Comparison of ENCODE assay signal across 8 mouse cellular contexts in genomic region chr2:167931985-167932726, GRCm38 (mm10). TPM values are rescaled to one million over a fixed set of nuclear protein-coding genes. Genes with fewer than 3 reads are reported as not detected.
A peak's percentile ranks its signal among the peaks of the same experiment; 100 is the strongest.
DNase-seq lines count a peak whose midpoint lies in the region; ATAC-seq and TF ChIP-seq lines count a peak whose summit lies in the region.

Gene Ptpn1, plus strand, starts transcription at chr2:167932057.

- peak within 1 kb of the TSS; percentile 83 for H3K4me2 ChIP-seq in forebrain, embryonic 12.5 days
- H3K4me2 ChIP-seq in heart, postnatal 0 days (ENCODE audit: low read depth, low read length) = peak within 1 kb of the TSS; percentile 77
- peak within 1 kb of the TSS; percentile 96 for H3K4me2 ChIP-seq in liver, embryonic 16.5 days (ENCODE audit: low read depth, low read length)
- peak within 1 kb of the TSS; percentile 77 for H3K4me2 ChIP-seq in neural tube, embryonic 13.5 days

- WGBS in forebrain, embryonic 12.5 days = under 1% methylated on average over 99 of the region's 99 CpGs
- under 1% methylated on average over 87 of the region's 99 CpGs for WGBS in heart, postnatal 0 days
- under 1% methylated on average over 82 of the region's 99 CpGs for WGBS in liver, embryonic 16.5 days (ENCODE audit: insufficient replicate concordance)
- WGBS in neural tube, embryonic 13.5 days = under 1% methylated on average over 88 of the region's 99 CpGs

- H3K4me1 ChIP-seq in E14TG2a.4 (replicated peaks; ENCODE audit: low read depth, low read length) = peaks cover 34% of the 10 kb centered on the region
- peaks cover 41% of the 10 kb centered on the region for H3K4me1 ChIP-seq in forebrain, embryonic 12.5 days
- H3K4me1 ChIP-seq in heart, postnatal 0 days (ENCODE audit: control insufficient read depth, insufficient read depth) = peaks cover 42% of the 10 kb centered on the region
- peaks cover 24% of the 10 kb centered on the region for H3K4me1 ChIP-seq in liver, embryonic 16.5 days (ENCODE audit: control insufficient read depth, low read depth, low read length)
- peaks cover 45% of the 10 kb centered on the region for H3K4me1 ChIP-seq in neural tube, embryonic 13.5 days (replicated peaks)
- H3K4me1 ChIP-seq in testis, adult 2 months (ENCODE audit: control insufficient read depth, insufficient read depth, low read length) = peaks cover 15% of the 10 kb centered on the region

- peak within 1 kb of the TSS; percentile 92 for H3K4me3 ChIP-seq in E14TG2a.4 (replicated peaks; ENCODE audit: low read length)
- peak within 1 kb of the TSS; percentile 93 for H3K4me3 ChIP-seq in forebrain, embryonic 12.5 days (replicated peaks)
- H3K4me3 ChIP-seq in heart, postnatal 0 days (ENCODE audit: low read depth, low read length) = peak within 1 kb of the TSS; percentile 92
- H3K4me3 ChIP-seq in liver, embryonic 16.5 days (ENCODE audit: low read depth, low read length) = peak within 1 kb of the TSS; percentile 89
- H3K4me3 ChIP-seq in neural tube, embryonic 13.5 days = peak within 1 kb of the TSS; percentile 81
- H3K4me3 ChIP-seq in testis, adult 2 months (ENCODE audit: control insufficient read depth, low read depth, low read length) = peak within 1 kb of the TSS; percentile 85

- no peaks in the 10 kb centered on the region for H3K27me3 ChIP-seq in E14TG2a.4 (ENCODE audit: insufficient read depth, low read length)
- H3K27me3 ChIP-seq in forebrain, embryonic 12.5 days = no peaks in the 10 kb centered on the region
- H3K27me3 ChIP-seq in heart, postnatal 0 days (ENCODE audit: control insufficient read depth, insufficient read depth, low read length) = no peaks in the 10 kb centered on the region
- H3K27me3 ChIP-seq in liver, embryonic 16.5 days (ENCODE audit: control insufficient read depth, insufficient read depth, low read depth, low read length) = no peaks in the 10 kb centered on the region
- H3K27me3 ChIP-seq in neural tube, embryonic 13.5 days = no peaks in the 10 kb centered on the region
- no peaks in the 10 kb centered on the region for H3K27me3 ChIP-seq in testis, adult 2 months (ENCODE audit: control insufficient read depth, insufficient read depth, low read length)

- DNase-seq in c-Kit-positive CD71-positive TER-119-positive erythroid progenitor cells, embryonic 14.5 days (ENCODE audit: low spot score) = peak; percentile 91
- peak; percentile 93 for DNase-seq in heart, postnatal 0 days (ENCODE audit: low spot score)
- peak; percentile 98 to 100 for DNase-seq in kidney, postnatal 4 days

- ATAC-seq in forebrain, embryonic 12.5 days (ENCODE audit: low FRiP score) = peak; percentile 98
- peak; percentile 97 for ATAC-seq in heart, postnatal 0 days (ENCODE audit: insufficient read depth, low read depth)
- ATAC-seq in liver, embryonic 16.5 days (ENCODE audit: low read depth) = peak; percentile 97
- ATAC-seq in neural tube, embryonic 13.5 days (ENCODE audit: low read depth) = peak; percentile 96

- H3K9ac ChIP-seq in forebrain, embryonic 12.5 days = peak within 1 kb of the TSS; percentile 94
- H3K9ac ChIP-seq in heart, postnatal 0 days (replicated peaks; ENCODE audit: low read depth, low read length) = peak within 1 kb of the TSS; percentile 93
- peak within 1 kb of the TSS; percentile 86 for H3K9ac ChIP-seq in liver, embryonic 16.5 days (ENCODE audit: low read depth, low read length)
- peak within 1 kb of the TSS; percentile 95 for H3K9ac ChIP-seq in neural tube, embryonic 13.5 days

- peak within 1 kb of the TSS; percentile 69 for H3K27ac ChIP-seq in forebrain, embryonic 12.5 days
- H3K27ac ChIP-seq in heart, postnatal 0 days (ENCODE audit: low read depth) = peak within 1 kb of the TSS; percentile 63
- peak within 1 kb of the TSS; percentile 74 for H3K27ac ChIP-seq in liver, embryonic 16.5 days (ENCODE audit: low read length)
- peak within 1 kb of the TSS; percentile 75 for H3K27ac ChIP-seq in neural tube, embryonic 13.5 days (replicated peaks)
- H3K27ac ChIP-seq in testis, adult 2 months (ENCODE audit: control insufficient read depth, insufficient read depth, low read depth, low read length) = peak within 1 kb of the TSS; percentile 95

- no peak for TF ChIP-seq CTCF in E14TG2a.4 (conservative IDR thresholded peaks at IDR 0.05; ENCODE audit: low read length)
- no peak for TF ChIP-seq CTCF in heart, postnatal 0 days (IDR thresholded peaks at IDR 0.05; ENCODE audit: low read depth)
- TF ChIP-seq CTCF in testis, adult 2 months (IDR thresholded peaks at IDR 0.05; ENCODE audit: control insufficient read depth, insufficient read depth, insufficient replicate concordance, low read depth, low read length) = no peak

- TF ChIP-seq EP300 in heart, postnatal 0 days (IDR thresholded peaks at IDR 0.05; ENCODE audit: low read depth) = no peak

- H3K36me3 ChIP-seq in E14TG2a.4 (ENCODE audit: insufficient read depth, low read length) = no peaks in the 10 kb centered on the region
- no peaks in the 10 kb centered on the region for H3K36me3 ChIP-seq in forebrain, embryonic 12.5 days (replicated peaks)
- no peaks in the 10 kb centered on the region for H3K36me3 ChIP-seq in heart, postnatal 0 days (replicated peaks; ENCODE audit: control insufficient read depth, insufficient read depth, low read length)
- no peaks in the 10 kb centered on the region for H3K36me3 ChIP-seq in liver, embryonic 16.5 days (ENCODE audit: control insufficient read depth, insufficient read depth)
- no peaks in the 10 kb centered on the region for H3K36me3 ChIP-seq in neural tube, embryonic 13.5 days
- H3K36me3 ChIP-seq in testis, adult 2 months (ENCODE audit: control insufficient read depth, insufficient read depth, low read length) = no peaks in the 10 kb centered on the region

- TF ChIP-seq POLR2A in testis, adult 2 months (IDR thresholded peaks at IDR 0.05; ENCODE audit: control insufficient read depth, low read depth, low read length) = peak; percentile 81; the same call in 1 of the 2 replicates

- peaks cover 45% of the 10 kb centered on the region for H3K9me3 ChIP-seq in E14TG2a.4 (ENCODE audit: low read length)
- H3K9me3 ChIP-seq in forebrain, embryonic 12.5 days = no peaks in the 10 kb centered on the region
- no peaks in the 10 kb centered on the region for H3K9me3 ChIP-seq in heart, postnatal 0 days (replicated peaks; ENCODE audit: control insufficient read depth, low read length)
- no peaks in the 10 kb centered on the region for H3K9me3 ChIP-seq in liver, embryonic 16.5 days (replicated peaks; ENCODE audit: control insufficient read depth, low read length)
- no peaks in the 10 kb centered on the region for H3K9me3 ChIP-seq in neural tube, embryonic 13.5 days

RNA-seq across cellular contexts. Expression of gene Ptpn1, which starts in this region (rescaled TPM):
- 94.1 and 104 TPM in 2 replicates for polyA plus RNA-seq in forebrain, embryonic 12.5 days (2016; fragmentation: Nextera tagmentation; extraction: Ambion mirVana)
- 22.0 and 28.8 TPM in 2 replicates for total RNA-seq in heart, postnatal 0 days (2014; rRNA removed; ENCODE audit: low replicate concordance)
- polyA plus RNA-seq in heart, postnatal 0 days (2015; fragmentation: Nextera tagmentation; extraction: Ambion mirVana) = 36.5 and 37.9 TPM in 2 replicates
- polyA plus RNA-seq in liver, embryonic 16.5 days (2015; fragmentation: Nextera tagmentation; extraction: Ambion mirVana) = 22.0 and 22.4 TPM in 2 replicates
- polyA plus RNA-seq in neural tube, embryonic 13.5 days (2015; fragmentation: Nextera tagmentation; extraction: Ambion mirVana) = 110 and 113 TPM in 2 replicates
- 30.9 and 34.7 TPM in 2 replicates for polyA plus RNA-seq in testis, adult 2 months (2012; rRNA removed)

Comparison
In these comparisons a context has a peak if more than half of its experiments do, and no peak if none do; other contexts are left out.
1. Peak in every context shown above with its lines: DNase-seq, ATAC-seq, H3K4me3 ChIP-seq and H3K27ac ChIP-seq.